Mouse (Mus musculus) neural tube, postnatal 0 days (tissue): ENCODE measurements around the gene Arid5b. TPM values are rescaled to one million over a fixed set of nuclear protein-coding genes. Genes with fewer than 3 reads are reported as not detected.

Source experiments
- polyA plus RNA-seq: library from polyadenylated mRNA; unstranded; fragments of >200 nt; fragmentation: Nextera tagmentation; extraction: Ambion mirVana; gene quantifications from 2 replicates; pipeline ENCODE4 v1.2.1, GENCODE M21; 2015

Arid5b gene
- 14.4 and 15.7 TPM in 2 replicates for polyA plus RNA-seq

GRCm38 (mm10) chr10:68278632-68279361 lies at the start of gene Arid5b:
TSS of gene Arid5b (minus strand) at chr10:68278740.

